Mouse (Mus musculus): ENCODE measurements at regions not wholly inside any gene's neighbourhood (a gene's known extent, or its start where the extent isn't known, plus 50 kb on each side); places are given as distances from the start of the nearest gene placed in this dataset.

DNA sequence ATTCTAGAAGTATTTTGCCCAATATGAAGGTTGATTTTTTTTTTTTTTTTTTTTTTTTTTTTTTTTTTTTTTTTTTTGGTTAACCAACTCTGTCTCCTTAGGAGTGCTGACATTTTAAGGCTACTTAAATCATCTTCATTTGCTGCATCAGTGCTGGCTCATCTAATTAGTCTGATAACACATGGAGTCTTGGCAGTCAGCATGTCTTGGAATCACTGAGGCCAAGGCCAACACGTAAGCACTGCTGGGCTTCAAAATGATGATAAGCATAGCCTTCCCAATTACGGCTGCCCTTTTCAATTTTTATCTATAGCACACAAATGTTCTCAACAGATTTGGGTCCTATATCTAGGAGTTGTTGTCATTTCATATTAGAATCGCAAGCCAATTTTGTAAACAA is 121.5 kb upstream of the Bche start:
- H3K27ac ChIP-seq (replicated peaks; ENCODE audit: low read depth, low read length) = no peak overlapping the region
- whole genome bisulfite sequencing = 82% methylated on average over 3 of the region's 3 CpGs
- peak; percentile 3 for DNase-seq
- no peak overlapping the region for H3K4me2 ChIP-seq (ENCODE audit: low read length)
- no peaks in the 10 kb centered on the region for H3K9me3 ChIP-seq (ENCODE audit: control insufficient read depth, low read length)
- no peaks in the 10 kb centered on the region for H3K4me1 ChIP-seq (ENCODE audit: control insufficient read depth, insufficient read depth, low read length)
- no peaks in the 10 kb centered on the region for H3K27me3 ChIP-seq (ENCODE audit: control insufficient read depth, insufficient read depth, low read length)
- H3K4me3 ChIP-seq (replicated peaks; ENCODE audit: low read depth, low read length) = no peak overlapping the region
- no peak overlapping the region for H3K9ac ChIP-seq (replicated peaks; ENCODE audit: low read length)
- no peak for ATAC-seq (ENCODE audit: low FRiP score, low TSS enrichment)
- H3K36me3 ChIP-seq (ENCODE audit: control insufficient read depth, insufficient read depth, low read length) = no peaks in the 10 kb centered on the region
